In the genomic region with DNA sequence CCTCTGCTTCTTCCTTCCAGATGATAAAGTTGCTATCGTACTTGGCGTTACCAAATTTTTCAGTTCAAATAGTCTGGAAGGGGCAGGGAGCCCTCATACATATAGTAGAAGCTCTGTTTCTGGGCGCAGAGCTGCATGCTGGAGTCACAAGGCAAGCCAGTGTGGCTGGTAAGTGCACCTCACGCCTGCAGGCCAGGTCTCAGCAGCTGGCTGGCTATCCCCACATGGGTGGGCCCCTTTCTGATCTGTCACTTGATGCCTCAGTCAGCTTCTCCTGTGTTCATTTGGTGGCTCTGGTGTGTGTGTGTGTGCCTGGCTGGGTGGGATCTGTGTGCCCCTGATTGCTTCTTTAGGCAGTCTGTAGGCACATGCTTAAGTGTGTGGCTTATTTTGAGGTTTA, we compare ENCODE assay signal across 19 mouse cellular contexts. TPM values are rescaled to one million over a fixed set of nuclear protein-coding genes. Genes with fewer than 3 reads are reported as not detected.
DNase-seq lines count a peak whose midpoint lies in the region; ATAC-seq lines count a peak whose summit lies in the region.
"Had no signal": no experiment of that assay in that cellular context is flagged by ENCODE, and none has a peak within 500 bp of the region (broad histone marks: within the 10 kb centered on the region; RNA-seq: fewer than 3 reads in every experiment).

No protein-coding gene starts in this region.

- ATAC-seq in limb, embryonic 13.5 days (ENCODE audit: low FRiP score, low read depth), result peak; percentile 42; the same call in 1 of the 2 replicates
- ATAC-seq: CD4-positive, CD25-positive, alpha-beta regulatory T cell, adult 4 months; inflammation-experienced regulatory T-cells, adult 6 months; midbrain, embryonic 16.5 days; Patski had no signal

- no peaks in the 10 kb centered on the region for H3K9me3 ChIP-seq in embryonic facial prominence, embryonic 10.5 days
- H3K9me3 ChIP-seq in limb, embryonic 13.5 days, result no peaks in the 10 kb centered on the region
- H3K9me3 ChIP-seq: forebrain, embryonic 12.5 days; hindbrain, embryonic 13.5 days had no signal

- no peak overlapping the region for H3K27ac ChIP-seq in embryonic facial prominence, embryonic 10.5 days (replicated peaks)
- H3K27ac ChIP-seq in limb, embryonic 13.5 days, result no peak overlapping the region
- H3K27ac ChIP-seq: forebrain, embryonic 12.5 days; heart, adult 2 months; hindbrain, embryonic 13.5 days had no signal

- H3K4me3 ChIP-seq in embryonic facial prominence, embryonic 10.5 days, result no peak overlapping the region
- H3K4me3 ChIP-seq in limb, embryonic 13.5 days, result no peak overlapping the region
- H3K4me3 ChIP-seq: forebrain, embryonic 12.5 days; heart, adult 2 months; hindbrain, embryonic 13.5 days had no signal

- no peak overlapping the region for H3K9ac ChIP-seq in limb, embryonic 13.5 days
- H3K9ac ChIP-seq: forebrain, embryonic 12.5 days; hindbrain, embryonic 13.5 days had no signal

- peaks cover 34% of the 10 kb centered on the region for H3K4me1 ChIP-seq in embryonic facial prominence, embryonic 10.5 days
- peaks cover 29% of the 10 kb centered on the region for H3K4me1 ChIP-seq in limb, embryonic 13.5 days

- no peak overlapping the region for H3K4me2 ChIP-seq in limb, embryonic 13.5 days (replicated peaks)
- H3K4me2 ChIP-seq: forebrain, embryonic 12.5 days; hindbrain, embryonic 13.5 days; liver, embryonic 11.5 days had no signal

- intact Hi-C loops in left cerebral cortex, postnatal 4 days (cut with DNase I), result no loop called here

- H3K27me3 ChIP-seq in embryonic facial prominence, embryonic 10.5 days (replicated peaks; ENCODE audit: low read depth, poor library complexity, severe bottlenecking), result no peaks in the 10 kb centered on the region
- no peaks in the 10 kb centered on the region for H3K27me3 ChIP-seq in limb, embryonic 13.5 days
- H3K27me3 ChIP-seq: forebrain, embryonic 12.5 days; hindbrain, embryonic 13.5 days; Patski had no signal

- peak; percentile 48 for DNase-seq in embryo, embryonic 10 days (ENCODE audit: low spot score)
- no peak for DNase-seq in embryo, embryonic 9.5 days (ENCODE audit: extremely low spot score)
- peak; percentile 53 for DNase-seq in embryonic facial prominence, embryonic 10.5 days (ENCODE audit: low spot score)
- peak; percentile 64 for DNase-seq in thymus, postnatal 14 days
- DNase-seq in spleen, postnatal 4 days (ENCODE audit: low spot score in 2 of 2), result no peak
- no peak for DNase-seq in left cerebral cortex, postnatal 4 days
- no peak for DNase-seq in B cell, adult 2 months
- DNase-seq: adrenal gland, postnatal 10 days; cerebellum, adult 9-10 months; heart, adult 2 months; lung, adult 2 months had no signal

- WGBS in embryonic facial prominence, embryonic 10.5 days, result 67% methylated on average over 4 of the region's 4 CpGs
- WGBS in limb, embryonic 13.5 days, result 53% methylated on average over 4 of the region's 4 CpGs

- no peaks in the 10 kb centered on the region for H3K36me3 ChIP-seq in embryonic facial prominence, embryonic 10.5 days (replicated peaks)
- no peaks in the 10 kb centered on the region for H3K36me3 ChIP-seq in limb, embryonic 13.5 days
- H3K36me3 ChIP-seq: forebrain, embryonic 12.5 days; hindbrain, embryonic 13.5 days had no signal

RNA-seq across cellular contexts. Expression of gene Mgat5, which starts 12.8 kb away (rescaled TPM):
- 4.9 TPM in 2 replicates for polyA plus RNA-seq in embryonic facial prominence, embryonic 10.5 days (2016; fragmentation: Nextera tagmentation; extraction: Ambion mirVana)
- 5.8 and 6.0 TPM in 2 replicates for polyA plus RNA-seq in limb, embryonic 13.5 days (2015; fragmentation: Nextera tagmentation; extraction: Ambion mirVana)
- total RNA-seq in left cerebral cortex, postnatal 4 days (2021), result 10 to 100 TPM; 48.2 to 48.9 TPM

Comparison
In these comparisons a context has a peak if more than half of its experiments do, and no peak if none do; other contexts are left out.
1. DNase-seq: peak in embryo, embryonic 10 days (single experiment), embryonic facial prominence, embryonic 10.5 days (single experiment) and thymus, postnatal 14 days (single experiment); none in embryo, embryonic 9.5 days (single experiment), spleen, postnatal 4 days (0 of 2), left cerebral cortex, postnatal 4 days (single experiment) and B cell, adult 2 months (0 of 2).